Mouse (Mus musculus): ENCODE results near the gene Hrh1. TPM values are rescaled to one million over a fixed set of nuclear protein-coding genes. Genes with fewer than 3 reads are reported as not detected.

Gene Hrh1
- polyA plus RNA-seq, 1 experiment from 2014 or later = not detected

DNA sequence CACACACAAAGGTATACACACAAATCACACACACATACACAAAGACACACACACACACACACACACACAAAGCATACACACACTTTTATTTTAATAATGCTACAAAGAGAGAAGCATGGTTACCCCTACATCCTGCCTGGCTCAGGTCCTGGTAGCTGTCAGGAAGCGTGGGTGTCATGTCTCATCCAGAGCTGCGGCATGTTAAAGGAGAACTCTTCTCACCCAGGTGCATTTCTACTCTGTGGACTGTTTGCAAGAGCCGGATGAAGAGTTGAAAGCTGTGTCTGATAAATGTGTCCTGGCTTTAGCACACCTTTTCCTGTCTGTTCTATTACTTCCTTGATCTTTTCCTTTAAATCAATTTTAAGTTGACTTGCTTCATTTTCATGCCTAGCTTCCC, 47.2 kb downstream of the Hrh1 start:
- 77% methylated on average over 3 of the region's 3 CpGs for WGBS
- DNase-seq (ENCODE audit: low spot score) = no peak
- no peak overlapping the region for H3K27ac ChIP-seq
- no peaks in the 10 kb centered on the region for H3K4me1 ChIP-seq
- H3K4me3 ChIP-seq = no peak overlapping the region
- H3K36me3 ChIP-seq = no peaks in the 10 kb centered on the region
- no peaks in the 10 kb centered on the region for H3K27me3 ChIP-seq (ENCODE audit: low read depth, poor library complexity, severe bottlenecking)
- H3K9me3 ChIP-seq (replicated peaks) = no peaks in the 10 kb centered on the region

DNA sequence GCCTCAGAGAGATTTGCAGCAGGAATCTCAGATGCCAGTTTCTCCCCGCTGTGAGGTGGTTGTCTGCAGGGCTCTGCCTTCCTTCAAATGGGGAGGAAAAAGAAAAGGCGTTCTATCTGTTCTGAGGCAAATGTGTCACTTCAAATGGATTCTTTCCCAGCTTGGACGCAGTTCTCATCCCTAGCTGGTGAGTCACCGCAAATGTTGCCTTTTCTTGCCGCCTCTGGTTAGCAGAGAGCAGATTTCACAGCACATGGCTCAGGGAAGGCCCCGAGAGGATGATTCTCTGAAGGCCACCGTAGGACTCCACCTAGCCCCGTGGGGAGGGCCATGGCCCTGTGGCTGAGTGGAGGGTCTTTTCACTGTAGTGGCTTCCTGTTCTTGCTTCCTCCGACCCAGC, 51.2 kb downstream of the Hrh1 start:
- no peak overlapping the region for H3K27ac ChIP-seq
- no peaks in the 10 kb centered on the region for H3K36me3 ChIP-seq
- no peak overlapping the region for H3K4me3 ChIP-seq
- WGBS = 85% methylated on average over 9 of the region's 9 CpGs
- H3K9me3 ChIP-seq (replicated peaks) = no peaks in the 10 kb centered on the region
- no peaks in the 10 kb centered on the region for H3K4me1 ChIP-seq
- no peak for DNase-seq (ENCODE audit: low spot score)
- H3K27me3 ChIP-seq (ENCODE audit: low read depth, poor library complexity, severe bottlenecking) = peaks cover 7% of the 10 kb centered on the region; the same call in 1 of the 2 replicates

DNA sequence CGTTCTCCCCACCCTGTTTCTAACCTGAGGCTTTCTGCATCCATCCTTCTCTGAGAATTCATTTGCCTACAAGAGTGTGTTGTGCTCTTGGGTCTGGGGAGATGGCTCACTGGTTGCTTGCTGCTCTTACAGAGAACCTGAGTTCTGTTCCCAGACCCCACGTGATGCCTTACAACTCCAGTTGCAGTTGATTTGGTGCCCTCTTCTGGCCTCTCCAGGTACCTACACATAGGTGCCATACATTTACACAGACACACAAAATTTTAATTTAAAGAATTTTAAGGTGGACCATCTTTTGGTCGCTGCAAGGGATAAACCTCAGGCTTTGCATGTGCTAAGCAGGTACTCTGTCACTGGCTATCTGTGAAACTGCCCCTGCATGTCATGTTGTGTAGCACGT, 57.5 kb downstream of the Hrh1 start:
- WGBS = 87% methylated on average over 4 of the region's 4 CpGs
- no peaks in the 10 kb centered on the region for H3K36me3 ChIP-seq
- no peak for DNase-seq (ENCODE audit: low spot score)
- no peak overlapping the region for H3K27ac ChIP-seq
- H3K4me1 ChIP-seq = peaks cover 24% of the 10 kb centered on the region
- H3K9me3 ChIP-seq (replicated peaks) = no peaks in the 10 kb centered on the region
- peaks cover 7% of the 10 kb centered on the region; the same call in 1 of the 2 replicates for H3K27me3 ChIP-seq (ENCODE audit: low read depth, poor library complexity, severe bottlenecking)
- no peak overlapping the region for H3K4me3 ChIP-seq

DNA sequence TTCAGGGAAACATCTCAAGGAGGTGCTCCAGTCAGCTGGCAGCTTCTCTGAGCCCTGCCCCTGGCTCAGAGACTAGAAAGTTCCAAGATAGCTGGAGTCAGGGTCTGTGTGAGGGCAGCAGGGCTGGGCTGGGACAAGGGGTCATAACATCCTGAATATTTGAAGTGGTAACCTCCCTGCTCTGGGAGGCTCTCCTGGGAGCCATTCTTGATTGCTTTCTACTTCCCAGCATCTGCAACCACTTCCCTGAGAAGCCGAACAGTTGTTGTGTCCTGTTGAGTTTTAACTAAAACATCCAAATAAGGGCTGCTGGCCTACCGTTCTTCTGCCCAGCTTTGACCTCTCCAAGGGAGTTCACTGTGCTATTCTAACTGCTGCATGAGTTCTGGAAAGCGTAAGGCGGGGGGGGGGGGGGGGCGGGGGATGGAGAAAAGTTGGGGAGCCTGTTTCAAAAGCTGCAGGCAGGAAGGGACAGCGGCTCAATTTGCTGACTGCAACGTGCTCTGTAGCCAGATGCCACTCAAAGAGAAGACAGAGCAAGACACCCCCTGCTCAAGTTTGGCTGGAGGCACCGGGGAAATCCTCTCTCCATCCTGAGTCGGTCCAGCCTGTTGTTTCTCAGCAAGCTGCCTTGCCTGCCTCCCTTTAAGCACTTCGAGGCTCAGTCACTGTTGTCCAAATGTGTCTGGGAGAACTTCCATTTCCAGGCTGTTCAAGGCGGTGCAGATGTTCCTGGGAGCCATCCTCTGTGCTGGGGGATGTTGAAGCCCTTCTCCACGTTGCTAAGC, 58.7 kb downstream of the Hrh1 start:
- H3K4me3 ChIP-seq = no peak overlapping the region
- no peaks in the 10 kb centered on the region for H3K36me3 ChIP-seq
- WGBS = 57% methylated on average over 12 of the region's 12 CpGs
- H3K4me1 ChIP-seq = peaks cover 24% of the 10 kb centered on the region
- 0 out of 2 replicates have a peak, but pooled peaks cover 2% of the 10 kb centered on the region for H3K27me3 ChIP-seq (ENCODE audit: low read depth, poor library complexity, severe bottlenecking)
- no peak for DNase-seq (ENCODE audit: low spot score)
- no peaks in the 10 kb centered on the region; the same call in 1 of the 2 replicates for H3K9me3 ChIP-seq (replicated peaks)
- peak overlapping the region; percentile 25; the same call in 1 of the 2 replicates for H3K27ac ChIP-seq

DNA sequence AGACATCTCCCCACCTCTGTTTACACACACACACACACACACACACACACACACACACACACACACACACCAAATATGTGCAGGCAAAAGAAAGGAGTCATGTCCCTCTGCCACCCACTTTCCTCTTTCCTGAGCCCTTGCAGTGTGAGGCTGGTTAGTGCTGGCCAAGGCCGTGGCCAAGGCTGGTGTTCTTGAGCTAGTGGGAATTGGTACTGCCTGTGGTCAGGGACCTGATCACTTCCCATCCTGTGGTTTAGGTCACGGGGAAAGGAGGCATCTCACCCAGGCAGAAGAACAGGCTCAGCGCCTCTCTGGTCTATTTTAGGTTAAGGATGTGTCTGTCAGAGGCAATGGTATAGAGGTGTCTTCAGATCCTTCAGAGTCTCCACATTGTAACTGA, 59.6 kb downstream of the Hrh1 start:
- H3K9me3 ChIP-seq (replicated peaks) = no peaks in the 10 kb centered on the region; the same call in 1 of the 2 replicates
- no peak overlapping the region for H3K4me3 ChIP-seq
- H3K36me3 ChIP-seq = no peaks in the 10 kb centered on the region
- no peak overlapping the region for H3K27ac ChIP-seq
- WGBS = 84% methylated on average over 3 of the region's 3 CpGs
- no peak for DNase-seq (ENCODE audit: low spot score)
- peaks cover 24% of the 10 kb centered on the region for H3K4me1 ChIP-seq
- H3K27me3 ChIP-seq (ENCODE audit: low read depth, poor library complexity, severe bottlenecking) = no peaks in the 10 kb centered on the region

DNA sequence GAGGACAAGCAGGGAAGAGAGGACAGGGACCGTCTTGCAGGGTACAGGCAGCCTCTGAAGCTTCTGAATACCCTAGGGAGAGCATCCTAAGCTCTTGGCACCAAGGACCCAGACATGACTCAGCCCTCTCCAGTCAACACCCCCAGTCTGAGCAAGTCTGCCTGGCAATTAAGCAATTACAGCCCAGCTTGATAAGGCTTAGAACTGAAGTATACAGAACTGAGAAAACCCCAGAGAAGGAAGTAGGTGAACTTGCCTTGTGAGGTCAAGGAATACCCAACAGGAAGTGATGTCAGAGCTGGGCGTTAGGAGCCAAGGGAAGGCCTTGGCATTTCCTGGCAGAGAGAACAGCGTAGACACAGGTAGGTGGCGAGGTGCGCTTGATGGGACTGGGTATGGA, 60.5 kb downstream of the Hrh1 start:
- H3K27ac ChIP-seq = no peak overlapping the region
- H3K9me3 ChIP-seq (replicated peaks) = no peaks in the 10 kb centered on the region; the same call in 1 of the 2 replicates
- H3K36me3 ChIP-seq = no peaks in the 10 kb centered on the region
- no peak for DNase-seq (ENCODE audit: low spot score)
- H3K27me3 ChIP-seq (ENCODE audit: low read depth, poor library complexity, severe bottlenecking) = no peaks in the 10 kb centered on the region
- WGBS = 83% methylated on average over 5 of the region's 5 CpGs
- no peak overlapping the region for H3K4me3 ChIP-seq
- H3K4me1 ChIP-seq = peaks cover 24% of the 10 kb centered on the region

- WGBS = 74% methylated on average over 2 of the region's 2 CpGs
- no peaks in the 10 kb centered on the region for H3K36me3 ChIP-seq
- no peaks in the 10 kb centered on the region; the same call in 1 of the 2 replicates for H3K9me3 ChIP-seq (replicated peaks)
- H3K4me1 ChIP-seq = peaks cover 24% of the 10 kb centered on the region
- H3K4me3 ChIP-seq = no peak overlapping the region
- no peak for DNase-seq (ENCODE audit: low spot score)
- no peak overlapping the region for H3K27ac ChIP-seq
- no peaks in the 10 kb centered on the region for H3K27me3 ChIP-seq (ENCODE audit: low read depth, poor library complexity, severe bottlenecking)
These were observed 62.2 kb downstream of the Hrh1 start for GRCm38 (mm10) chr6:114459969-114460368.

- DNase-seq (ENCODE audit: low spot score) = no peak
- Histone ChIP-seq H3K9me3 (replicated peaks) (no peaks in the 10 kb centered on the region; the same call in 1 of the 2 replicates), H3K27me3 (ENCODE audit: low read depth, poor library complexity, severe bottlenecking) (no peaks in the 10 kb centered on the region)
These were observed 63.8 kb downstream of the Hrh1 start for GRCm38 (mm10) chr6:114461536-114461935.

DNA sequence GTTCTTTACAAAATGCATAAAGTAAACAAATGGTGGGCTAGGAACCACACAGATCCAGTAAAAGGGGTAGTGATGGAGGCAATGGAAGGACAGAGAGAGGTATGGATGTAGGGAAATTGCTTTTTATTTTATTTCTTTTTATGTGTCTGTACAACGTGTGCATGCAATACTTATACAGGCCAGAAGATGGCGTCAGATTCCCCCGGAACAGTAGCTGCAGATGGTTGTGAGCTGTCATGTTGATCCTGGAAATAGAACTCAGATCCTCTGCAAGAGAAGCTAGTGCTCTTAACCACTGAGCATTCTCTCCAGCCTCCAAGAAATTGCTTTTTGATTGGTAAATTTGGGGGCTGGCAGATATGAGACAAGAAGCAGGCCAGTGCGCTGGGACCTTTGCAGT, 65.0 kb downstream of the Hrh1 start:
- Histone ChIP-seq H3K9me3 (replicated peaks) (no peaks in the 10 kb centered on the region; the same call in 1 of the 2 replicates), H3K4me3 (no peak overlapping the region), H3K27me3 (ENCODE audit: low read depth, poor library complexity, severe bottlenecking) (no peaks in the 10 kb centered on the region), H3K4me1 (peaks cover 14% of the 10 kb centered on the region), H3K27ac (no peak overlapping the region), H3K36me3 (no peaks in the 10 kb centered on the region)
- peak; percentile 46 for DNase-seq (ENCODE audit: low spot score)
- 27% methylated on average over 4 of the region's 4 CpGs for WGBS

More at GRCm38 (mm10) chr6:114461536-114461935, 63.8 kb downstream of the Hrh1 start:
- peaks cover 18% of the 10 kb centered on the region for H3K4me1 ChIP-seq
- H3K36me3 ChIP-seq = no peaks in the 10 kb centered on the region
- H3K4me3 ChIP-seq = no peak overlapping the region
- no peak overlapping the region for H3K27ac ChIP-seq

- H3K4me1 ChIP-seq = no peaks in the 10 kb centered on the region
- H3K36me3 ChIP-seq = no peaks in the 10 kb centered on the region
- no peak overlapping the region for H3K4me3 ChIP-seq
- no peaks in the 10 kb centered on the region for H3K9me3 ChIP-seq (replicated peaks)
- WGBS = 87% methylated on average over 5 of the region's 5 CpGs
- 0 out of 2 replicates have a peak, but pooled peaks cover under 1% of the 10 kb centered on the region for H3K27me3 ChIP-seq (ENCODE audit: low read depth, poor library complexity, severe bottlenecking)
- DNase-seq (ENCODE audit: low spot score) = no peak
- no peak overlapping the region for H3K27ac ChIP-seq
These were observed 75.8 kb downstream of the Hrh1 start for GRCm38 (mm10) chr6:114473541-114473940.

- 86% methylated on average over 3 of the region's 3 CpGs for WGBS
- no peak for DNase-seq (ENCODE audit: low spot score)
These were observed 76.3 kb downstream of the Hrh1 start for GRCm38 (mm10) chr6:114474059-114474458.

GRCm38 (mm10) chr6:114474911-114475310, 77.2 kb downstream of the Hrh1 start:
- H3K36me3 ChIP-seq = no peaks in the 10 kb centered on the region
- no peak for DNase-seq (ENCODE audit: low spot score)
- H3K27ac ChIP-seq = no peak overlapping the region
- no peaks in the 10 kb centered on the region for H3K4me1 ChIP-seq
- H3K4me3 ChIP-seq = no peak overlapping the region
- H3K27me3 ChIP-seq (ENCODE audit: low read depth, poor library complexity, severe bottlenecking) = 0 out of 2 replicates have a peak, but pooled peaks cover 7% of the 10 kb centered on the region
- WGBS = 88% methylated on average over 4 of the region's 4 CpGs
- H3K9me3 ChIP-seq (replicated peaks) = no peaks in the 10 kb centered on the region

More at GRCm38 (mm10) chr6:114474059-114474458, 76.3 kb downstream of the Hrh1 start:
- no peaks in the 10 kb centered on the region for H3K36me3 ChIP-seq
- no peak overlapping the region for H3K27ac ChIP-seq
- no peaks in the 10 kb centered on the region for H3K9me3 ChIP-seq (replicated peaks)
- no peaks in the 10 kb centered on the region for H3K4me1 ChIP-seq
- 0 out of 2 replicates have a peak, but pooled peaks cover 6% of the 10 kb centered on the region for H3K27me3 ChIP-seq (ENCODE audit: low read depth, poor library complexity, severe bottlenecking)
- H3K4me3 ChIP-seq = no peak overlapping the region

DNA sequence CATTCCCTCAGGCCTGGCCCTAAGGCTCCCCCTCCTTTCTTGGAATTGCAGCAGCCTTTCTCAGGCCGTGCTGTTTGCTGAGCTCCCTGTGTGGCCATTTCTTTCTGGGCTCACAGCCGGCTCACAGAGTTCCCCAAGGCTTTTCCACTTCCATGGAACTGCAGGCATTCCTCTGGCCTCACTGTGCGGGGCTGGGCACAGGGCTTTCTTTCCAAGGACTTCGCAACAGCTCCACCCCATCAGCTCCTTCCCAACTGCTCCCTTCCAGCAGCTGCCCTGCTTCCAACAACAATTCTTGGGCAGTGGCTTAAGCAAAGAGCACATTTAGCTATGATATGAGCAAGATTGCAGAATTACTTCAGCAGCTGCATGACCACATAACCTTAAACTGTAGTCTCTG, 81.0 kb downstream of the Hrh1 start:
- H3K27ac ChIP-seq = no peak overlapping the region
- H3K9me3 ChIP-seq (replicated peaks) = no peaks in the 10 kb centered on the region
- H3K36me3 ChIP-seq = no peaks in the 10 kb centered on the region
- no peak overlapping the region for H3K4me3 ChIP-seq
- WGBS = 37% methylated on average over 4 of the region's 4 CpGs
- no peak for DNase-seq (ENCODE audit: low spot score)
- H3K27me3 ChIP-seq (ENCODE audit: low read depth, poor library complexity, severe bottlenecking) = 0 out of 2 replicates have a peak, but pooled peaks cover 7% of the 10 kb centered on the region
- H3K4me1 ChIP-seq = no peaks in the 10 kb centered on the region
